Mouse (Mus musculus) limb, embryonic 14.5 days (tissue): ENCODE measurements at regions not wholly inside any gene's neighbourhood (a gene's known extent, or its start where the extent isn't known, plus 50 kb on each side); places are given as distances from the start of the nearest gene placed in this dataset.
A peak's percentile ranks its signal among the peaks of the same experiment; 100 is the strongest.
"Not testable (repeated sequence)": the region's sequence is repeated elsewhere in the genome, so short reads cannot be mapped to it uniquely, and the experiment has no call there.

ENCODE experiments used
- ATAC-seq: fragments of 200-750 bp; cut with Nextera tagmentation; 2 replicates; pipeline ENCODE4 v1.8.0; 2017; ENCODE audit warnings: low read depth, moderate number of reproducible peaks, moderate TSS enrichment; ENCODE audit not compliant: low FRiP score
- DNase-seq: peaks from one replicate; pipeline ENCODE4 v3.0.0-alpha.2; 2015; ENCODE audit warnings: low spot score
- H3K27ac ChIP-seq: fragments of 300-500 bp; sonication (generic); replicated peaks from 2 replicates; pipeline ENCODE4 v1.5.1; 2014; ENCODE audit warnings: low read depth, mild to moderate bottlenecking, low read length, moderate library complexity, mixed read lengths
- H3K27me3 ChIP-seq: fragments of 300-500 bp; sonication (generic); 2 replicates; pipeline ENCODE4 v1.6.1; 2014; ENCODE audit warnings: low read length, mixed read lengths; ENCODE audit not compliant: control insufficient read depth, insufficient read depth
- H3K36me3 ChIP-seq: fragments of 300-500 bp; sonication (generic); 2 replicates; pipeline ENCODE4 v1.6.1; 2014; ENCODE audit warnings: mild to moderate bottlenecking, low read length, moderate library complexity, mixed read lengths; ENCODE audit not compliant: control insufficient read depth, insufficient read depth
- H3K4me1 ChIP-seq: fragments of 300-500 bp; sonication (generic); 2 replicates; pipeline ENCODE4 v1.6.1; 2014; ENCODE audit warnings: antibody characterized with exemption, low read length, mixed read lengths; ENCODE audit not compliant: control insufficient read depth, insufficient read depth
- H3K4me2 ChIP-seq: fragments of 300-500 bp; sonication (generic); replicated peaks from 2 replicates; pipeline ENCODE4 v1.6.1; 2014; ENCODE audit warnings: low read depth, mild to moderate bottlenecking, low read length, moderate library complexity; ENCODE audit not compliant: severe bottlenecking
- H3K4me3 ChIP-seq: fragments of 300-500 bp; sonication (generic); replicated peaks from 2 replicates; pipeline ENCODE4 v1.5.1; 2014; ENCODE audit warnings: low read length
- H3K9ac ChIP-seq: fragments of 300-500 bp; sonication (generic); 2 replicates; pipeline ENCODE4 v1.6.1; 2014; ENCODE audit warnings: mild to moderate bottlenecking, low read depth, low read length, moderate library complexity; ENCODE audit not compliant: severe bottlenecking
- H3K9me3 ChIP-seq: fragments of 300-500 bp; sonication (generic); 2 replicates; pipeline ENCODE4 v1.6.1; 2016; ENCODE audit warnings: low read length; ENCODE audit not compliant: control insufficient read depth
- POLR2A ChIP-seq: fragments of 200-500 bp; IDR thresholded peaks from 2 replicates; pipeline ENCODE4 v1.8.0; 2012; ENCODE audit warnings: inconsistent platforms, mild to moderate bottlenecking, moderate library complexity, borderline replicate concordance; ENCODE audit not compliant: insufficient read depth, insufficient read length; ENCODE audit errors: extremely low read depth
- WGBS: fragments of 180-500 bp; shearing (Covaris S2); extraction: QIAGEN DNeasy Blood & Tissue Kit; methylation state at CpG from one replicate; pipeline ENCODE4 v1.1.7; 2014; 5-methylcytosine and 5-hydroxymethylcytosine counted together

DNA sequence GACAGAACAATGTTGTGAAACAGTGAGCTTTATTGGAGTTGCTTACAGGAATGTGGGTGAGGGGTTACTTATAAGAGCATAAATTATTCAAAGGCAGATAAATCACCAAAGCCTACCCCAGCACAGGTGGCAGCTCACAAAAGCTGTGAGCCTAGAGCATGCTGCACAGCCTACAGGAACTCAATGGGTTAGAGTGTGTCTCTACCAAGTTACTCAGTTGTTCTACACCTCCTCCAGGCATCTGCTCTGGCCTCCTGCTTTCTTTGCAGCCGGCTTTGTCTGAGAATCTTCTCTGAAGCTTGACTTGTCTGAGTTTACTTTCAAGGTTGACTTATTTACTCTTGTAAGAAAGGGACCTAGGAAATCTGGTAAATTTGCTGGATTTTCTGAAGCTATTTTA is 336.5 kb downstream of the Fscb start:
- no peak for TF ChIP-seq POLR2A
- DNase-seq = no peak
- no peak for ATAC-seq
- Histone ChIP-seq H3K9me3 (no peaks in the 10 kb centered on the region), H3K36me3 (no peaks in the 10 kb centered on the region), H3K4me1 (no peaks in the 10 kb centered on the region), H3K4me2 (no peak overlapping the region), H3K9ac (no peak overlapping the region), H3K4me3 (no peak overlapping the region), H3K27me3 (no peaks in the 10 kb centered on the region), H3K27ac (no peak overlapping the region)
- 67% methylated on average over 1 of the region's 1 CpGs for WGBS

DNA sequence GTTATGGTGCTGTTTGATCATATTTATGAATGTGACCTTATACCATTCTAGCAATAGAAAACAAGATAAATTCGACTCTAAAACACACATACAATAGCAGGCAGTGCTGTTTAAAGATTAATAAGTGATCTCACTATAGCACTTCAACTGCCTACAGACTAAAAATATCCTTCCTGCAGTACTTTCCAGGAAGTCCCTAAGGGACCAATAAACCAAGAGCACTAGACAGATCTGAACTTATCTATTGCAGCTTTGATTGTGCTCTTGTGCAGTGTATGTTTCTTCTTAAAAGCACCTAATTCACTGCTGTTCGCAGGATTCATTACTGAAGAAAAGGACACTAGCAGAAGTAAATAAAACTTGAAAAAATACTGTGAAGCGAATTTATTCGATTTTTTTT is 358.1 kb downstream of the Fscb start:
- Histone ChIP-seq H3K36me3 (no peaks in the 10 kb centered on the region), H3K4me1 (no peaks in the 10 kb centered on the region), H3K9ac (no peak overlapping the region), H3K9me3 (no peaks in the 10 kb centered on the region), H3K27me3 (no peaks in the 10 kb centered on the region), H3K4me2 (no peak overlapping the region), H3K27ac (no peak overlapping the region), H3K4me3 (no peak overlapping the region)
- ATAC-seq (no peak), DNase-seq (no peak)
- WGBS = 60% methylated on average over 4 of the region's 4 CpGs
- TF ChIP-seq POLR2A = no peak

DNA sequence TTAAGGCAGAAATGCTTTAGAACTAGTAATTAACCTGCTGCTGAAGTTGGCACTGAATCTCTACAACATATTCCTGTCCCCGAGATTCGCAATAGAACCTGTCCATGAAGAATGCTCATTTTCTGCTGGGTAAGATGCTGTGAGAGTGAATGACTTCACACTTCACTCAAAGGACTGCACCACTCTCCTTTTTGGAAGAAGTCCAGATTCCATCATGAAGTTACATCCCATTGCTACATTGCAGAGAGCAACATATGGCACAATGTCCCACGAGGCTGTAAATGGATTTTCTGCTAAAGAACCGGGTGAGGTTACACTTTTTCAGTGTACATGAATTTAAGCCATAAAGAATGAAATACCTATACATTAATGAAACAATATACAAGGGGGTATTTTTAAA is 360.0 kb downstream of the Fscb start:
- Histone ChIP-seq H3K27me3 (no peaks in the 10 kb centered on the region), H3K4me2 (no peak overlapping the region), H3K4me3 (no peak overlapping the region), H3K9ac (no peak overlapping the region), H3K36me3 (no peaks in the 10 kb centered on the region), H3K4me1 (no peaks in the 10 kb centered on the region), H3K27ac (no peak overlapping the region), H3K9me3 (no peaks in the 10 kb centered on the region)
- 62% methylated on average over 4 of the region's 4 CpGs for WGBS
- TF ChIP-seq POLR2A = no peak
- ATAC-seq = no peak
- no peak for DNase-seq

DNA sequence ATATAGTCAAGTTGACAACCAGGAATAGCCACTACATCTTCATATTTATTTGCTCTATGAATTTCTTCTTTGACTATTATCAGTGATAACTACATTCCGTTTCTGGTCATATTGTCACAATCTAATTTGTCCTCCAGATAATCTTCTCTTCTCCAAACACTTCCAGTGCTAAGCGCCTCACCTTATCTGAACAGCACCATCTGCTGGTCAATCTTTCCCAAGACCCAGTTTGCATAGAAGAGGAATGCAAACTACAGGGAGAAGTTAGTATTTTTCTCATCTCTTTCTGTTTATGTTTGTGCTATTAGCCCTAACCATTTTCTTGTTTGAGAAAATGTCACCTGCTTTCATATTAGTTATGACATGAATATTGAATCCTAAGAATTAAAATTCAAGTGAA is 370.3 kb downstream of the Fscb start:
- no peak overlapping the region for H3K9ac ChIP-seq
- no peak overlapping the region for H3K4me2 ChIP-seq
- no peak overlapping the region for H3K27ac ChIP-seq
- H3K4me3 ChIP-seq = no peak overlapping the region
- no peaks in the 10 kb centered on the region for H3K27me3 ChIP-seq
- ATAC-seq (no peak), DNase-seq (peak; percentile 22)
- no peaks in the 10 kb centered on the region for H3K9me3 ChIP-seq
- H3K4me1 ChIP-seq = no peaks in the 10 kb centered on the region
- H3K36me3 ChIP-seq = no peaks in the 10 kb centered on the region
- 37% methylated on average over 2 of the region's 2 CpGs for WGBS
- TF ChIP-seq POLR2A = no peak

DNA sequence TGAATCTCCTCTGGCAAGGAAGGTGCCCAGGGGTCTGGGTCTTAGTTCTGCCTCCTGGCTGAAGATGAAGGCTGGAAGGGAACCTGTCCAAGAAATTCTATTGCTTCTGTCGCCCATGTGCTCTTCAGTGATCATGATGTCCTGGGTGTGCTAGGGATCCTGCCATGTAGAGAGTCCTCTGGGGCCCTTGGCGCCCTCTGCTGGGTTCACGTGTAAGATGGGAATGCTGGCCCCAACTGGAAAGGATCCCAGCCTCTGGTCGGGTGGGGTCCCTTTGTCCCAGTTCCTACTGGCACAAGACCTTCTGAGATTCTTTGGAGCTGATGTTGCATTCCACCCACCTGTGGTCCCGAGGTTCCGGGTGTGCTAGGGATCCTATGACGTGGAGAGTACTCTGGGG is 397.7 kb downstream of the Fscb start:
- Histone ChIP-seq H3K4me3 (no peak overlapping the region), H3K4me1 (no peaks in the 10 kb centered on the region), H3K27me3 (no peaks in the 10 kb centered on the region), H3K27ac (no peak overlapping the region), H3K4me2 (no peak overlapping the region), H3K36me3 (no peaks in the 10 kb centered on the region), H3K9ac (no peak overlapping the region), H3K9me3 (no peaks in the 10 kb centered on the region)
- ATAC-seq = no peak
- WGBS = 66% methylated on average over 7 of the region's 7 CpGs
- DNase-seq = no peak
- TF ChIP-seq POLR2A = no peak

DNA sequence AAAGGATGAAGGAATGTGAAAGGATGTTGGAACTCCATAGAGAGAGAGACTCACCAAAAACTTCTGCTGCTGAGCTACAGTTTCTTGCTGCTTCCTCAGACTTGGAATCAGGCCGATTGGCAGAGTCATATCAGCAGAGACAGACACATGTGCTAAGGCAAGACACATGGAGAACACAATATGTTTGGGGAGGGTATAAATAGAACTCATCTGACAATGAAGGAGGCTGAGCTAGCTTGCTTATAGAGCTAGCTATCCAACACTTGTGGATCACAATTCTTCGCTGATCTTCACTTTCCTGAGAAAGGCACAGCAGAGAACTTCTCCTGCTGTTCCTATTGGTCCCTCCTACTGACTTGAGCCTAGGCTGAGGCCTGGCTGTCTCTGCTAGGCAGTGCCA is 429.0 kb downstream of the Fscb start:
- 82% methylated on average over 2 of the region's 2 CpGs for WGBS
- Histone ChIP-seq H3K4me1 (no peaks in the 10 kb centered on the region), H3K4me2 (no peak overlapping the region), H3K36me3 (no peaks in the 10 kb centered on the region), H3K9ac (no peak overlapping the region), H3K27ac (no peak overlapping the region), H3K27me3 (no peaks in the 10 kb centered on the region), H3K9me3 (no peaks in the 10 kb centered on the region), H3K4me3 (no peak overlapping the region)
- ATAC-seq = no peak
- no peak for TF ChIP-seq POLR2A
- DNase-seq = no peak

DNA sequence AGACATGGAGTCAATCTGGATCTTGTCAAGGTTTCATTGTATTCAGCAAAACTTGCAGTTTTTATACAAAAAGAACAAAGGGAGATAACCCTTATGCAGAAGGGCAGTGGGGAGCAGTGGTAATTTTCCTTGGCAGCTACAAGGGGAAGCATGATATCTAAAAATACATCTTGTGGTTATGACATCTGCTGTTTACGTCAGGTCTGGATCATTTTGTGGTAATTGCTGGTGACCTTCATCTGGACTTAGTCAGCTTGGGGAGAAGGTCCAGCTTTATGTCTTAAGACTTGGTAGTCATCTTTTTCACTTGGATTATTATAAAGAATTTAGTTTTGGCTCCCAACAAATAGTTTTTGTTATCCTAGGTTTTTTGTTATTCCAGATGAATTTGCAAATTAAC is 465.9 kb downstream of the Fscb start:
- WGBS = 80% methylated on average over 1 of the region's 1 CpGs
- H3K4me1 ChIP-seq, DNase-seq, H3K4me3 ChIP-seq, H3K9ac ChIP-seq, H3K36me3 ChIP-seq, H3K9me3 ChIP-seq, H3K27ac ChIP-seq, H3K4me2 ChIP-seq, ATAC-seq, H3K27me3 ChIP-seq: not testable (repeated sequence)
